Mouse (Mus musculus) intestine, embryonic 16.5 days (tissue): ENCODE results near the gene Itpr2. TPM values are rescaled to one million over a fixed set of nuclear protein-coding genes. Genes with fewer than 3 reads are reported as not detected.

Experiments
- ATAC-seq: fragments of 200-750 bp; cut with Nextera tagmentation; 2 replicates; pipeline ENCODE4 v1.8.0; 2017; ENCODE audit warnings: moderate TSS enrichment, moderate library complexity
- H3K27ac ChIP-seq: fragments of 300-500 bp; sonication (generic); 2 replicates; pipeline ENCODE4 v1.5.1; 2014; ENCODE audit warnings: mild to moderate bottlenecking, low read length
- H3K27me3 ChIP-seq: fragments of 300-500 bp; sonication (generic); replicated peaks from 2 replicates; pipeline ENCODE4 v1.6.1; 2014; ENCODE audit warnings: low read length, control low read depth, mixed read lengths; ENCODE audit not compliant: control insufficient read depth, insufficient read depth
- H3K36me3 ChIP-seq: fragments of 300-500 bp; sonication (generic); 2 replicates; pipeline ENCODE4 v1.6.1; 2014; ENCODE audit warnings: low read length, control low read depth; ENCODE audit not compliant: control insufficient read depth, insufficient read depth
- H3K4me1 ChIP-seq: fragments of 300-500 bp; sonication (generic); 2 replicates; pipeline ENCODE4 v1.6.1; 2014; ENCODE audit warnings: low read length, control low read depth, mixed read lengths; ENCODE audit not compliant: control insufficient read depth, insufficient read depth
- H3K4me2 ChIP-seq: fragments of 300-500 bp; sonication (generic); 2 replicates; pipeline ENCODE4 v1.6.1; 2014; ENCODE audit warnings: low read depth, low read length, control low read depth
- H3K4me3 ChIP-seq: fragments of 300-500 bp; sonication (generic); 2 replicates; pipeline ENCODE4 v1.5.1; 2014; ENCODE audit warnings: mild to moderate bottlenecking, low read length
- H3K9ac ChIP-seq: fragments of 300-500 bp; sonication (generic); 2 replicates; pipeline ENCODE4 v1.6.1; 2014; ENCODE audit warnings: low read depth, low read length
- H3K9me3 ChIP-seq: fragments of 300-500 bp; sonication (generic); 2 replicates; pipeline ENCODE4 v1.6.1; 2016; ENCODE audit warnings: low read length, control low read depth; ENCODE audit not compliant: control insufficient read depth
- WGBS: fragments of 180-500 bp; shearing (Covaris S2); extraction: QIAGEN DNeasy Blood & Tissue Kit; methylation state at CpG from one replicate; pipeline ENCODE4 v1.1.7; 2014; 5-methylcytosine and 5-hydroxymethylcytosine counted together
- polyA plus RNA-seq: library from polyadenylated mRNA; unstranded; fragments of >200 nt; fragmentation: Nextera tagmentation; extraction: Ambion mirVana; gene quantifications from 2 replicates; pipeline ENCODE4 v1.2.1, GENCODE M21; 2015

Gene Itpr2
- polyA plus RNA-seq, 1 experiment from 2014 or later: 7.5 TPM

DNA sequence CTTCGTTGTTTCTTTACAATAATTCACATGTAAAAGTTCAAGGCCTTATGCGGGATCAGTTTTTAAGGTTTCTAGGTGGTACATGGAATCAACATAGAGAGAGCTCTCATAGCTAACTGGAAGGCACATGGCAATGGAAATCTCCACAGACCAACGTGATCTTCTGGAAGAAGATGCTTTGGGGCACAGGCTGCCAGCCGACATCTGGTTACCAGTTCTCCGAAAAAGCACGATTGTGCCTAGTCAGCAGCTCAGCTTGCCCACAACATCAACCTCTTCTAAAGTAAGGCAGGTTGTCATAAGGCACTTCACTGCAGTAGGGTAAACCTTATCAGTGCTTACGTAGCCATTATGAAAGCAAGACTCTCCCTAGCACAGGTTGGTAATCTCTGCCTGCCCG lies 175.4 kb downstream of the Itpr2 start:
- Histone ChIP-seq H3K9me3 (no peaks in the 10 kb centered on the region), H3K27ac (no peak overlapping the region), H3K4me3 (no peak overlapping the region), H3K9ac (no peak overlapping the region), H3K36me3 (no peaks in the 10 kb centered on the region), H3K4me2 (no peak overlapping the region), H3K4me1 (0 out of 2 replicates have a peak, but pooled peaks cover 8% of the 10 kb centered on the region), H3K27me3 (no peaks in the 10 kb centered on the region)
- 90% methylated on average over 8 of the region's 8 CpGs for WGBS
- ATAC-seq: no peak

- Histone ChIP-seq H3K27ac (no peak overlapping the region), H3K36me3 (no peaks in the 10 kb centered on the region), H3K9ac (no peak overlapping the region), H3K4me1 (0 out of 2 replicates have a peak, but pooled peaks cover 10% of the 10 kb centered on the region), H3K4me2 (no peak overlapping the region), H3K4me3 (no peak overlapping the region), H3K9me3 (no peaks in the 10 kb centered on the region), H3K27me3 (no peaks in the 10 kb centered on the region)
- WGBS: 66% methylated on average over 19 of the region's 19 CpGs
- ATAC-seq: 0 out of 2 replicates have a peak, but pooled peaks have one; percentile 12
These were observed 177.3 kb downstream of the Itpr2 start for GRCm38 (mm10) chr6:146324541-146325204.

DNA sequence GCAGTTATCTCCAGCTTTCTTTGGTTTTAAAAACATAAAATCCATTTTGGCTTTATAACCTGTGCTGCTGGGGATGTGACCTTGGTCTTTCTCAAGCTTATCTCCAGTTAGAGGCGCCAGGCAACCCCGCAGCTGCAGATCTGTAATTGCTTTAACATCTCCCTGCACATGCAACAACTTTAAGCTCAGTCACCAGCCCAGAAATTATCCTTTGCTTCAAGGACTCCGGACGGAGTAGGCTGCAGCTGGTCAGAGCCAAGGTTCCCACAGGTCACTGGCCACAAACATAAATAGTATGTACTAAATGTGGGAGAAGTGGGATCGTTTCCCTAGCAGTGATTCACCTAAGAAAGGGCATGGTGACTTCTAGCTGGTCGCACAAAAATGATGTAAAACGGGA lies 179.5 kb downstream of the Itpr2 start:
- H3K27ac ChIP-seq: no peak overlapping the region

GRCm38 (mm10) chr6:146321951-146322350 lies 180.1 kb downstream of the Itpr2 start:
- Histone ChIP-seq H3K4me3 (no peak overlapping the region), H3K36me3 (no peaks in the 10 kb centered on the region), H3K9ac (no peak overlapping the region), H3K4me2 (no peak overlapping the region), H3K4me1 (0 out of 2 replicates have a peak, but pooled peaks cover 10% of the 10 kb centered on the region), H3K27ac (peak overlapping the region; percentile 40; the same call in 1 of the 2 replicates), H3K9me3 (no peaks in the 10 kb centered on the region), H3K27me3 (no peaks in the 10 kb centered on the region)
- WGBS: 35% methylated on average over 4 of the region's 4 CpGs
- peak; percentile 61 for ATAC-seq

More for the DNA sequence above, 179.5 kb downstream of the Itpr2 start:
- 40% methylated on average over 7 of the region's 7 CpGs for WGBS
- H3K36me3 ChIP-seq: no peaks in the 10 kb centered on the region
- H3K27me3 ChIP-seq: no peaks in the 10 kb centered on the region
- H3K4me2 ChIP-seq: no peak overlapping the region
- no peaks in the 10 kb centered on the region for H3K9me3 ChIP-seq
- ATAC-seq: no peak; the same call in 1 of the 2 replicates
- 0 out of 2 replicates have a peak, but pooled peaks cover 10% of the 10 kb centered on the region for H3K4me1 ChIP-seq
- no peak overlapping the region for H3K4me3 ChIP-seq
- no peak overlapping the region for H3K9ac ChIP-seq

DNA sequence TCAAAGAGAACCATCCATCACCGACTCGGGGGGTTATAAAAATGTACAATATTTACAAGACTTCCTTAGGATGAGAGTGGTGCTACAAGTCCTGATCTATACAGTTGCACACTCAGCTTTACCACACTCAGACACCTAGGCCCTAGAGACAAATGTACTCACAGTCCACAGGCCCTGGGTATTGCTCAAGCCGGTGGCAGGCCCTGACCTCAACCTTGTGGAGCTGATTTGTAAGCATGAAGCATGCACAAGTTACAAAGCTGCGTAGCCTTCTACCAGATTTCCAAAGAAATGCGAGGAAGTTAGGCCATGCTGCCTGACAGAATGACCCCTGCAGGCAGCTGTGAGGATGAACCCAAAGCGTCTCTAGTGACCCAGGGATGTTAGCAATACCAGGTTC lies 185.6 kb downstream of the Itpr2 start:
- WGBS: 85% methylated on average over 6 of the region's 6 CpGs
- H3K9ac ChIP-seq: no peak overlapping the region
- ATAC-seq: no peak

DNA sequence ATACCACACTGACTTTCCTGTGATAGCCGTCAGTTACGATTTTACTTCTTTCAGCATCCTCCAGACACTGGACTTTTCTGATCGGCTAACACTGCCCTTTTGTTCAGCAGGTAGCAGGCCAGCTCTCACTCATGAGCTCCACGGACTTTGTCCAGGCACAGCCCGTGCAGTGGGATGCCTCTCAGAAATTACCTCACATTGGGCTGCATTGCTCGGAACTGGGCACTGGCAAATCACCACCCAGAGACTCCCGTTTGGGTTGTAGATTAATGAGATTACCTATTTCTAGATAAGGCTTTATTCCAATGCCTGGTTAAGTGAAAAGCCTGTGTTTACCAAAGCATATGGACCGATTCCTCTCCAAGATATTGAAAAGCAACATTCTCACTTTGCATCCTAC lies 186.9 kb downstream of the Itpr2 start:
- WGBS: 80% methylated on average over 8 of the region's 8 CpGs
- no peak for ATAC-seq
- no peaks in the 10 kb centered on the region for H3K36me3 ChIP-seq
- no peak overlapping the region for H3K4me2 ChIP-seq
- no peaks in the 10 kb centered on the region for H3K4me1 ChIP-seq
- no peak overlapping the region for H3K27ac ChIP-seq
- no peaks in the 10 kb centered on the region for H3K9me3 ChIP-seq
- H3K27me3 ChIP-seq: no peaks in the 10 kb centered on the region
- H3K9ac ChIP-seq: no peak overlapping the region
- no peak overlapping the region for H3K4me3 ChIP-seq

More for the DNA sequence above, 185.6 kb downstream of the Itpr2 start:
- H3K4me3 ChIP-seq: no peak overlapping the region
- H3K4me1 ChIP-seq: 0 out of 2 replicates have a peak, but pooled peaks cover under 1% of the 10 kb centered on the region
- H3K27me3 ChIP-seq: no peaks in the 10 kb centered on the region
- no peaks in the 10 kb centered on the region for H3K36me3 ChIP-seq
- no peak overlapping the region for H3K27ac ChIP-seq
- no peaks in the 10 kb centered on the region for H3K9me3 ChIP-seq
- H3K4me2 ChIP-seq: no peak overlapping the region

DNA sequence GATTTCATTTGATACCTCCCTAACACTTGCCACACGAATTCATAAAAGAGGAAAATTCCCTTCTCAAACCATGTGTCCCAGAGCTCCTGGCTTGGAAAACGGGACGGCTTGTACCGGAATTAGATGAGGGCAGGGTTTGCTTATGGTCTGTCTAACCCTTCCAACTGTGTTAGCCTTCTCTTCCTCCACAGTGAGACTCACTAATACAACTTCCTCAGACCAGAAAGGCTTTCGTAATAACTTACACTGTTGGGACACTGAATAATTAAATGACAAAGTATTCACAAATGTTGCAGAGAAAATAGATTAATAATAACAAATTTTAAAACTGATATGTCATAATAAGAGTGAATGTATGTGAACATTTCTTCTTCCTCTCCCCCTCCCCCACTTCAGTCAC lies 187.7 kb downstream of the Itpr2 start:
- H3K9ac ChIP-seq: no peak overlapping the region
- no peaks in the 10 kb centered on the region for H3K27me3 ChIP-seq
- H3K36me3 ChIP-seq: no peaks in the 10 kb centered on the region
- H3K4me1 ChIP-seq: peaks cover 5% of the 10 kb centered on the region; the same call in 1 of the 2 replicates
- H3K27ac ChIP-seq: no peak overlapping the region
- H3K9me3 ChIP-seq: no peaks in the 10 kb centered on the region
- H3K4me2 ChIP-seq: no peak overlapping the region
- no peak for ATAC-seq
- WGBS: 91% methylated on average over 5 of the region's 5 CpGs
- no peak overlapping the region for H3K4me3 ChIP-seq

GRCm38 (mm10) chr6:146313396-146313795 lies 188.6 kb downstream of the Itpr2 start:
- Histone ChIP-seq H3K9me3 (no peaks in the 10 kb centered on the region), H3K27me3 (no peaks in the 10 kb centered on the region), H3K9ac (no peak overlapping the region), H3K4me2 (no peak overlapping the region), H3K4me1 (peaks cover 5% of the 10 kb centered on the region; the same call in 1 of the 2 replicates), H3K27ac (no peak overlapping the region), H3K36me3 (no peaks in the 10 kb centered on the region), H3K4me3 (no peak overlapping the region)
- WGBS: 83% methylated on average over 4 of the region's 4 CpGs
- no peak for ATAC-seq

- ATAC-seq: no peak
- Histone ChIP-seq H3K27me3 (no peaks in the 10 kb centered on the region), H3K36me3 (no peaks in the 10 kb centered on the region), H3K4me1 (peaks cover 5% of the 10 kb centered on the region; the same call in 1 of the 2 replicates), H3K27ac (no peak overlapping the region), H3K9ac (no peak overlapping the region), H3K4me2 (no peak overlapping the region), H3K4me3 (no peak overlapping the region), H3K9me3 (no peaks in the 10 kb centered on the region)
- 53% methylated on average over 2 of the region's 2 CpGs for WGBS
These were observed 191.8 kb downstream of the Itpr2 start for GRCm38 (mm10) chr6:146310210-146310609.
